Mouse (Mus musculus) midbrain, embryonic 15.5 days (tissue): ENCODE measurements around the gene Cldn10. TPM values are rescaled to one million over a fixed set of nuclear protein-coding genes. Genes with fewer than 3 reads are reported as not detected.
A peak's percentile ranks its signal among the peaks of the same experiment; 100 is the strongest.

Source experiments
- ATAC-seq: fragments of 200-750 bp; cut with Nextera tagmentation; replicated peaks from 2 replicates; pipeline ENCODE4 v1.8.0; 2017; ENCODE audit warnings: moderate TSS enrichment
- H3K27ac ChIP-seq: fragments of 300-500 bp; sonication (generic); 2 replicates; pipeline ENCODE4 v1.5.1; 2015; ENCODE audit warnings: mild to moderate bottlenecking, inconsistent platforms
- H3K27me3 ChIP-seq: fragments of 300-500 bp; sonication (generic); replicated peaks from 2 replicates; pipeline ENCODE4 v1.6.1; 2015; ENCODE audit warnings: inconsistent platforms
- H3K36me3 ChIP-seq: fragments of 300-500 bp; sonication (generic); replicated peaks from 2 replicates; pipeline ENCODE4 v1.6.1; 2015; ENCODE audit warnings: inconsistent platforms
- H3K4me1 ChIP-seq: fragments of 300-500 bp; sonication (generic); 2 replicates; pipeline ENCODE4 v1.6.1; 2015; ENCODE audit warnings: inconsistent platforms
- H3K4me2 ChIP-seq: fragments of 300-500 bp; sonication (generic); 2 replicates; pipeline ENCODE4 v1.6.1; 2015; ENCODE audit warnings: inconsistent platforms, mild to moderate bottlenecking, moderate library complexity
- H3K4me3 ChIP-seq: fragments of 300-500 bp; sonication (generic); 2 replicates; pipeline ENCODE4 v1.5.1; 2015; ENCODE audit warnings: mild to moderate bottlenecking, inconsistent platforms
- H3K9ac ChIP-seq: fragments of 300-500 bp; sonication (generic); 2 replicates; pipeline ENCODE4 v1.6.1; 2015; ENCODE audit warnings: mild to moderate bottlenecking, inconsistent platforms
- H3K9me3 ChIP-seq: fragments of 300-500 bp; sonication (generic); 2 replicates; pipeline ENCODE4 v1.6.1; 2016; ENCODE audit warnings: inconsistent platforms
- WGBS: fragments of 180-500 bp; shearing (Covaris S2); methylation state at CpG from one replicate; pipeline ENCODE4 v1.1.7; 2015; ENCODE audit warnings: mixed read lengths; 5-methylcytosine and 5-hydroxymethylcytosine counted together
- polyA plus RNA-seq: library from polyadenylated mRNA; unstranded; fragments of >200 nt; fragmentation: Nextera tagmentation; extraction: Ambion mirVana; gene quantifications from 2 replicates; pipeline ENCODE4 v1.2.1, GENCODE M21; 2015

The Cldn10 gene
- polyA plus RNA-seq, 1 experiment from 2014 or later = 1.8 TPM

- ATAC-seq = no peak
- Histone ChIP-seq H3K27me3 (no peaks in the 10 kb centered on the region), H3K4me1 (no peaks in the 10 kb centered on the region), H3K36me3 (peaks cover 76% of the 10 kb centered on the region), H3K4me2 (no peak overlapping the region), H3K27ac (no peak overlapping the region), H3K9me3 (no peaks in the 10 kb centered on the region), H3K4me3 (no peak overlapping the region), H3K9ac (no peak overlapping the region)
- WGBS = 80% methylated on average over 18 of the region's 18 CpGs
These were observed 95.9 kb downstream of the Cldn10 start for GRCm38 (mm10) chr14:118883344-118884249.

GRCm38 (mm10) chr14:118884250-118884556, 96.5 kb downstream of the Cldn10 start:
- H3K36me3 ChIP-seq = peaks cover 77% of the 10 kb centered on the region
- H3K9ac ChIP-seq = no peak overlapping the region
- no peak overlapping the region for H3K27ac ChIP-seq

GRCm38 (mm10) chr14:118890101-118890500, 102.4 kb downstream of the Cldn10 start:
- ATAC-seq = no peak
- WGBS = 94% methylated on average over 4 of the region's 4 CpGs
- H3K36me3 ChIP-seq = peaks cover 56% of the 10 kb centered on the region

More at GRCm38 (mm10) chr14:118884250-118884556, 96.5 kb downstream of the Cldn10 start:
- no peaks in the 10 kb centered on the region for H3K27me3 ChIP-seq
- H3K4me3 ChIP-seq = no peak overlapping the region
- no peaks in the 10 kb centered on the region for H3K4me1 ChIP-seq
- ATAC-seq = no peak
- H3K9me3 ChIP-seq = no peaks in the 10 kb centered on the region
- no peak overlapping the region for H3K4me2 ChIP-seq
- WGBS = 84% methylated on average over 7 of the region's 7 CpGs

GRCm38 (mm10) chr14:118895228-118895627, 107.5 kb downstream of the Cldn10 start:
- H3K9ac ChIP-seq = no peak overlapping the region
- H3K4me2 ChIP-seq = no peak overlapping the region
- no peaks in the 10 kb centered on the region for H3K27me3 ChIP-seq
- H3K27ac ChIP-seq = no peak overlapping the region
- H3K9me3 ChIP-seq = no peaks in the 10 kb centered on the region
- 92% methylated on average over 7 of the region's 7 CpGs for WGBS
- no peak overlapping the region for H3K4me3 ChIP-seq
- H3K36me3 ChIP-seq = peaks cover 47% of the 10 kb centered on the region
- ATAC-seq = no peak
- H3K4me1 ChIP-seq = no peaks in the 10 kb centered on the region

More at GRCm38 (mm10) chr14:118890101-118890500, 102.4 kb downstream of the Cldn10 start:
- Histone ChIP-seq H3K4me1 (no peaks in the 10 kb centered on the region), H3K27me3 (no peaks in the 10 kb centered on the region), H3K4me2 (no peak overlapping the region), H3K27ac (no peak overlapping the region), H3K4me3 (no peak overlapping the region), H3K9me3 (no peaks in the 10 kb centered on the region), H3K9ac (no peak overlapping the region)

- Histone ChIP-seq H3K27ac (no peak overlapping the region), H3K27me3 (no peaks in the 10 kb centered on the region), H3K4me2 (no peak overlapping the region), H3K9me3 (no peaks in the 10 kb centered on the region), H3K4me3 (no peak overlapping the region), H3K9ac (no peak overlapping the region), H3K36me3 (peaks cover 51% of the 10 kb centered on the region), H3K4me1 (no peaks in the 10 kb centered on the region)
- 96% methylated on average over 10 of the region's 10 CpGs for WGBS
- ATAC-seq = no peak
These were observed 107.9 kb downstream of the Cldn10 start for GRCm38 (mm10) chr14:118895655-118896054.

- Histone ChIP-seq H3K36me3 (peaks cover 62% of the 10 kb centered on the region), H3K9me3 (no peaks in the 10 kb centered on the region), H3K4me1 (no peaks in the 10 kb centered on the region), H3K9ac (no peak overlapping the region), H3K27me3 (no peaks in the 10 kb centered on the region), H3K4me2 (no peak overlapping the region), H3K4me3 (no peak overlapping the region), H3K27ac (no peak overlapping the region)
- WGBS = 84% methylated on average over 11 of the region's 11 CpGs
- ATAC-seq = no peak
These were observed 112.2 kb downstream of the Cldn10 start for GRCm38 (mm10) chr14:118899940-118900339.

- Histone ChIP-seq H3K4me1 (no peaks in the 10 kb centered on the region), H3K36me3 (peaks cover 55% of the 10 kb centered on the region), H3K9me3 (no peaks in the 10 kb centered on the region), H3K9ac (no peak overlapping the region), H3K27me3 (no peaks in the 10 kb centered on the region), H3K4me2 (no peak overlapping the region), H3K27ac (no peak overlapping the region), H3K4me3 (no peak overlapping the region)
- 98% methylated on average over 1 of the region's 1 CpGs for WGBS
- ATAC-seq = no peak
These were observed 113.2 kb downstream of the Cldn10 start for GRCm38 (mm10) chr14:118900911-118901310.

- WGBS = 89% methylated on average over 3 of the region's 3 CpGs
- Histone ChIP-seq H3K4me1 (no peaks in the 10 kb centered on the region), H3K4me3 (no peak overlapping the region), H3K9me3 (no peaks in the 10 kb centered on the region), H3K9ac (no peak overlapping the region), H3K4me2 (no peak overlapping the region), H3K27me3 (no peaks in the 10 kb centered on the region), H3K36me3 (peaks cover 62% of the 10 kb centered on the region), H3K27ac (no peak overlapping the region)
- ATAC-seq = no peak
These were observed 115.7 kb downstream of the Cldn10 start for GRCm38 (mm10) chr14:118903397-118903796.

GRCm38 (mm10) chr14:118903867-118904562, 116.3 kb downstream of the Cldn10 start:
- WGBS = 58% methylated on average over 6 of the region's 6 CpGs
- H3K4me2 ChIP-seq = no peak overlapping the region
- ATAC-seq = no peak
- no peaks in the 10 kb centered on the region for H3K4me1 ChIP-seq
- H3K27ac ChIP-seq = 0 out of 2 replicates have a peak overlapping the region, but pooled peaks have one; percentile 3
- no peak overlapping the region for H3K4me3 ChIP-seq
- H3K36me3 ChIP-seq = peaks cover 58% of the 10 kb centered on the region
- no peaks in the 10 kb centered on the region for H3K9me3 ChIP-seq
- H3K9ac ChIP-seq = no peak overlapping the region
- H3K27me3 ChIP-seq = no peaks in the 10 kb centered on the region

GRCm38 (mm10) chr14:118907592-118907991, 119.9 kb downstream of the Cldn10 start:
- WGBS = 75% methylated on average over 8 of the region's 8 CpGs
- H3K36me3 ChIP-seq = peaks cover 45% of the 10 kb centered on the region

GRCm38 (mm10) chr14:118909872-118910271, 122.2 kb downstream of the Cldn10 start:
- Histone ChIP-seq H3K4me1 (no peaks in the 10 kb centered on the region), H3K9me3 (no peaks in the 10 kb centered on the region), H3K27me3 (no peaks in the 10 kb centered on the region), H3K9ac (no peak overlapping the region), H3K27ac (no peak overlapping the region), H3K4me3 (no peak overlapping the region), H3K4me2 (no peak overlapping the region), H3K36me3 (peaks cover 41% of the 10 kb centered on the region)
- WGBS = 92% methylated on average over 8 of the region's 8 CpGs
- ATAC-seq = no peak

More at GRCm38 (mm10) chr14:118907592-118907991, 119.9 kb downstream of the Cldn10 start:
- Histone ChIP-seq H3K4me3 (no peak overlapping the region), H3K27me3 (no peaks in the 10 kb centered on the region), H3K9ac (no peak overlapping the region), H3K4me2 (no peak overlapping the region), H3K4me1 (no peaks in the 10 kb centered on the region), H3K9me3 (no peaks in the 10 kb centered on the region), H3K27ac (no peak overlapping the region)
- ATAC-seq = no peak

- H3K36me3 ChIP-seq = peaks cover 41% of the 10 kb centered on the region
- no peaks in the 10 kb centered on the region for H3K27me3 ChIP-seq
- ATAC-seq = peak; percentile 43; the same call in 1 of the 2 replicates
- H3K4me3 ChIP-seq = no peak overlapping the region
- no peak overlapping the region for H3K4me2 ChIP-seq
- H3K4me1 ChIP-seq = no peaks in the 10 kb centered on the region
- H3K9ac ChIP-seq = no peak overlapping the region
- H3K9me3 ChIP-seq = no peaks in the 10 kb centered on the region
- WGBS = 72% methylated on average over 29 of the region's 29 CpGs
- no peak overlapping the region for H3K27ac ChIP-seq
These were observed 122.9 kb downstream of the Cldn10 start for GRCm38 (mm10) chr14:118910332-118911222.
